Mouse (Mus musculus) myocyte (in vitro differentiated cells): ENCODE data around the gene Hexa. TPM values are rescaled to one million over a fixed set of nuclear protein-coding genes. Genes with fewer than 3 reads are reported as not detected.

Experiments
- H3K27me3 ChIP-seq: one replicate; pipeline ENCODE4 v1.6.1; 2011; ENCODE audit not compliant: control insufficient read depth, insufficient read depth, insufficient read length
- H3K36me3 ChIP-seq: one replicate; pipeline ENCODE4 v1.6.1; 2011; ENCODE audit not compliant: control insufficient read depth, insufficient read depth
- H3K4me2 ChIP-seq: one replicate; pipeline ENCODE4 v1.6.1; 2011; ENCODE audit warnings: low read depth, control low read depth
- H3K4me3 ChIP-seq: one replicate; pipeline ENCODE4 v1.5.1; 2011; ENCODE audit warnings: mild to moderate bottlenecking, control low read depth, moderate library complexity
- H3K79me2 ChIP-seq: one replicate; pipeline ENCODE4 v1.6.1; 2011; ENCODE audit not compliant: control insufficient read depth, insufficient read depth
- H3ac ChIP-seq: one replicate; pipeline ENCODE4 v1.6.1; 2011; ENCODE audit not compliant: control insufficient read depth, insufficient read length
- CEBPB ChIP-seq: IDR thresholded peaks from 2 replicates; pipeline ENCODE4 v1.6.1; 2011; ENCODE audit warnings: mild to moderate bottlenecking, moderate library complexity; ENCODE audit not compliant: poor library complexity, insufficient read depth, severe bottlenecking
- E2F4 ChIP-seq: IDR thresholded peaks from one replicate; pipeline ENCODE4 v1.6.1; 2011; ENCODE audit warnings: mild to moderate bottlenecking, control low read depth, moderate library complexity; ENCODE audit not compliant: insufficient read depth
- MAX ChIP-seq: IDR thresholded peaks from one replicate; pipeline ENCODE4 v1.6.1; 2011; ENCODE audit warnings: low read depth, mild to moderate bottlenecking, control low read depth
- MYOD1 ChIP-seq, 3 experiments: IDR thresholded peaks; one replicate each; pipeline ENCODE4 v1.6.1; 2011; ENCODE audit warnings: control low read depth in 2 of 3, low read depth in 2 of 3, mild to moderate bottlenecking in 2 of 3, moderate library complexity in 1 of 3; ENCODE audit not compliant: insufficient read length in 2 of 3, control insufficient read depth in 1 of 3
- MYOG ChIP-seq, 3 experiments: IDR thresholded peaks; one replicate each; pipeline ENCODE4 v1.6.1; 2011; ENCODE audit warnings: control low read depth in 2 of 3, low read depth in 2 of 3, mild to moderate bottlenecking in 2 of 3; ENCODE audit not compliant: insufficient read length in 2 of 3, control insufficient read depth in 1 of 3, insufficient read depth in 1 of 3
- POLR2A ChIP-seq: IDR thresholded peaks from one replicate; pipeline ENCODE4 v1.6.1; 2011; ENCODE audit warnings: low read depth, mild to moderate bottlenecking, control low read depth, moderate library complexity; ENCODE audit not compliant: insufficient read length
- POLR2AphosphoS2 ChIP-seq: IDR thresholded peaks from one replicate; pipeline ENCODE4 v1.6.1; 2011; ENCODE audit warnings: low read depth, control low read depth; ENCODE audit not compliant: insufficient read length
- REST ChIP-seq: IDR thresholded peaks from one replicate; pipeline ENCODE4 v1.6.1; 2011; ENCODE audit warnings: mild to moderate bottlenecking, control low read depth, moderate library complexity; ENCODE audit not compliant: insufficient read depth, insufficient read length
- SRF ChIP-seq: IDR thresholded peaks from one replicate; pipeline ENCODE4 v1.6.1; 2011; ENCODE audit warnings: low read depth; ENCODE audit not compliant: control insufficient read depth, insufficient read length
- TCF12 ChIP-seq: IDR thresholded peaks from one replicate; pipeline ENCODE4 v1.6.1; 2011; ENCODE audit warnings: mild to moderate bottlenecking, control low read depth; ENCODE audit not compliant: poor library complexity, insufficient read depth, severe bottlenecking
- TCF3 ChIP-seq: IDR thresholded peaks from one replicate; pipeline ENCODE4 v1.6.1; 2011; ENCODE audit warnings: low read depth, control low read depth; ENCODE audit not compliant: insufficient read length
- USF1 ChIP-seq: IDR thresholded peaks from one replicate; pipeline ENCODE4 v1.6.1; 2011; ENCODE audit warnings: low read depth, mild to moderate bottlenecking, control low read depth, moderate library complexity
- polyA plus RNA-seq: library from polyadenylated mRNA; unstranded; fragments of >200 nt; fragmentation: generic; extraction: Trizol; gene quantifications from one replicate; pipeline ENCODE4 v1.2.1, GENCODE M21; 2012; ENCODE audit warnings: missing spikeins

The Hexa gene
- polyA plus RNA-seq, 1 experiment = 131 TPM

DNA sequence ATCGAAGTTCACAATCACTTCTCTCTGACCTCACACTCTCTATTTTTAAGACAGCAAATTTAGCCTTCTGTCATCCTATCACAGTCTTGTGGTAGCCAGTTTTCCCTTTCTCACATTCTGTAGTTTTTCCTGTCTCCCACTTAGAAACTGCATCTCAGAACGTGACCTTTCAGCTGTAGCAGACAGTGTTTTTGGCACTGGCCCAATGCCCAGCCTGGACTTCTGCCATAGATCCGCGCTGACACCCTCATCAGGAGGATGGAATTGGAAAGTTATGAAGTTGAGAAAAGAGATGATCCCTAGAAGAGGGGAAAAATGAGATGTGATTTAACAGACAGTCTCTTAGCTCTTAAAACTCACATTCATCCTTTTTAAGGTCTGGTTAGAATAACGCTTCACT lies 20.4 kb upstream of the Hexa start:
- TF ChIP-seq MYOD1 (IDR thresholded peaks at IDR 0.05; ENCODE audit: control insufficient read depth in 1 of 3, insufficient read length in 2 of 3, low read depth in 2 of 3) = no peak
- no peak for TF ChIP-seq REST
- TF ChIP-seq E2F4 = no peak
- TF ChIP-seq MAX = no peak
- TF ChIP-seq SRF = no peak
- no peak for TF ChIP-seq POLR2A
- no peak for TF ChIP-seq MYOG (IDR thresholded peaks at IDR 0.05; ENCODE audit: control insufficient read depth in 1 of 3, insufficient read depth in 1 of 3, insufficient read length in 2 of 3, low read depth in 2 of 3)
- TF ChIP-seq TCF12 = no peak
- no peak for TF ChIP-seq USF1
- TF ChIP-seq CEBPB = no peak
- H3K4me3 ChIP-seq = no peak overlapping the region
- peak overlapping the region; percentile 36 for H3K4me2 ChIP-seq

DNA sequence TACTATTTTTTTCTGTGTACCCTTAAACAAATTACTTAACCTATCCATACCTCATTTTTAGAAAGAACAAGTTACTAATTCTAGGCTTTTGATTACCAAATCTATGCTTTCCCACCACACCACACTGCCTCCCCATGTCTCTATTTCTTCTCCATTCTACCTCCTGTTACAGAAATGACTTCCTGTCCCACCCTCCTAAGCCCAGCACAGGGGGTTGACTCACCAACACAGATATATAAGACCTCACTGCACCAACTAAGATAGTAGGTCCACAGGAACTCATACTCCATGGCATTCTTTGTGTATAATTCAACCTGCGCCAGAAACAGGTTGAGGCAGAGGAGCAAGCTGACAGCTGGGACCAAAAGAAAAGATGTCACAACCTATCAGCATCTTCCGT lies 19.9 kb upstream of the Hexa start:
- Histone ChIP-seq H3K4me2 (no peak overlapping the region), H3K4me3 (no peak overlapping the region), H3ac (no peak overlapping the region), H3K27me3 (no peaks in the 10 kb centered on the region), H3K79me2 (no peaks in the 10 kb centered on the region), H3K36me3 (no peaks in the 10 kb centered on the region)
- TF ChIP-seq SRF = no peak
- TF ChIP-seq MYOD1 (IDR thresholded peaks at IDR 0.05; ENCODE audit: control insufficient read depth in 1 of 3, insufficient read length in 2 of 3, low read depth in 2 of 3) = no peak
- no peak for TF ChIP-seq TCF3
- no peak for TF ChIP-seq USF1
- TF ChIP-seq POLR2AphosphoS2 = no peak
- no peak for TF ChIP-seq POLR2A
- no peak for TF ChIP-seq TCF12
- no peak for TF ChIP-seq MYOG (IDR thresholded peaks at IDR 0.05; ENCODE audit: control insufficient read depth in 1 of 3, insufficient read depth in 1 of 3, insufficient read length in 2 of 3, low read depth in 2 of 3)
- no peak for TF ChIP-seq E2F4
- TF ChIP-seq REST = no peak
- TF ChIP-seq CEBPB = no peak
- TF ChIP-seq MAX = no peak

More for the DNA sequence above, 20.4 kb upstream of the Hexa start:
- Histone ChIP-seq H3ac (no peak overlapping the region), H3K27me3 (no peaks in the 10 kb centered on the region), H3K36me3 (no peaks in the 10 kb centered on the region), H3K79me2 (no peaks in the 10 kb centered on the region)

DNA sequence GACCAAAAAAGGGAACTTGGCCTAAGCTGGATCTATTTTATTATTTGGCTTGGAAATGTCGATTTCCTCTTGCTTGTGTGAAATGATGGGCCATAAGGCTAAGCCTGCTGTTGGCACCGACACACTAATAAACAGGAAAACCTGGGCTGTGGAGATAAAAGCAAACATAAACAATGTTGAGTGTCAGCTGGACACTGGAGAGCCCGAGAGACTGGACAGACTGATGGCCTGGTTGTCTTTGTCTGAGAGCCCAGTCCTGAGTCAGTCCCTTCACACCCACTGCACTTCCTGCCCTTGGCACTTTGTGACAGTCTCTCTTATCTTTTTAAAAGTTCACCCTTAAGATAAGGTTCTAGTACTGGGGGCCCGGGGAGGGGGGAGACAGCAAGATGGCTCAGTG lies 16.4 kb upstream of the Hexa start:
- H3K4me3 ChIP-seq = no peak overlapping the region
- no peaks in the 10 kb centered on the region for H3K36me3 ChIP-seq
- no peaks in the 10 kb centered on the region for H3K27me3 ChIP-seq
- TF ChIP-seq TCF3 (no peak), MYOG (IDR thresholded peaks at IDR 0.05; ENCODE audit: control insufficient read depth in 1 of 3, insufficient read depth in 1 of 3, insufficient read length in 2 of 3, low read depth in 2 of 3) (no peak), MYOD1 (IDR thresholded peaks at IDR 0.05; ENCODE audit: control insufficient read depth in 1 of 3, insufficient read length in 2 of 3, low read depth in 2 of 3) (no peak), MAX (no peak), E2F4 (no peak), REST (no peak), SRF (no peak)
- no peak overlapping the region for H3ac ChIP-seq
- no peak overlapping the region for H3K4me2 ChIP-seq
- no peaks in the 10 kb centered on the region for H3K79me2 ChIP-seq

DNA sequence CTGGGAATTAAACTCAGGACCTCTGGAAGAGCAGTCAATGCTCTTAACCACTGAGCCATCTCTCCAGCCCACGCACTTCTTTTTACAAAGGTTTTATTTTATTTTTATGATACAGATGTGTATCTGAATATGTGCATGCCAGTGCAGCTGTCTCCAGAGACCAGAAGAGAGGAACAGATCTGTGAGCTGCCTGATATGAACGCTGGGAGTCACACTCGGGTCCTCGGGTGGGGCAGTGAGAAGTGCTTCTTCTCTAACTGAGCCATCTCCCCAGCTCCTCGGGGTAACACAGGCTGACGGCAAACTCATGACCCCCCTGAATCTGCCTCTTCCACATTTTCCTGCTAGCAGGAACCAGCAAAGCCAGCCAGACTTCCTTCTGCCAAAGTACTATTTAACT lies 12.6 kb upstream of the Hexa start:
- Histone ChIP-seq H3ac (no peak overlapping the region), H3K36me3 (no peaks in the 10 kb centered on the region), H3K27me3 (no peaks in the 10 kb centered on the region), H3K4me2 (no peak overlapping the region), H3K4me3 (no peak overlapping the region), H3K79me2 (no peaks in the 10 kb centered on the region)
- no peak for TF ChIP-seq E2F4
- no peak for TF ChIP-seq REST
- peak in 1 of 3 experiments; percentile 17 for TF ChIP-seq MYOD1 (IDR thresholded peaks at IDR 0.05; ENCODE audit: control insufficient read depth in 1 of 3, insufficient read length in 2 of 3, low read depth in 2 of 3)
- no peak for TF ChIP-seq POLR2AphosphoS2
- TF ChIP-seq MAX = no peak

DNA sequence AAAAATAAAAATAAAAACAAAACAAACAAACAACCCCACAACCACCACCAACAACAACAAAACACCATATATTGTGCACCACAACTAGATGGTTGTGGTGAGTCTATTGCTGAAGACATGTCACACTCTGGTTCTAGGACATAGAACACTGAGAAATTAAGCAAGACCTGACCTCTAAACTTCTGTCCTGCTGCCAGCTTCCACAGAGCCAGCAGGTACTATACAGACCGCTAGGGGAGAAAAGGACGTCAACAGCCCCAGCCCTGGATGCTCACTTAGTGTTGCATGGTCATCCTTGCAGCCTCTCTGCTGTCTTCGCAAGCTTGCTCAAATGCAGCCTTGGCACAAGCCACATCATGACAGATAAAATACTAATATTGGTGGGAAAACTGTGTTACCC lies 11.8 kb upstream of the Hexa start:
- Histone ChIP-seq H3K27me3 (no peaks in the 10 kb centered on the region), H3K4me2 (peak overlapping the region; percentile 43), H3K79me2 (no peaks in the 10 kb centered on the region), H3ac (no peak overlapping the region), H3K4me3 (no peak overlapping the region), H3K36me3 (no peaks in the 10 kb centered on the region)
- no peak for TF ChIP-seq REST
- TF ChIP-seq POLR2AphosphoS2 = no peak
- no peak for TF ChIP-seq CEBPB
- no peak for TF ChIP-seq MYOG (IDR thresholded peaks at IDR 0.05; ENCODE audit: control insufficient read depth in 1 of 3, insufficient read depth in 1 of 3, insufficient read length in 2 of 3, low read depth in 2 of 3)
- no peak for TF ChIP-seq SRF
- TF ChIP-seq MYOD1 (IDR thresholded peaks at IDR 0.05; ENCODE audit: control insufficient read depth in 1 of 3, insufficient read length in 2 of 3, low read depth in 2 of 3) = no peak
- TF ChIP-seq MAX = no peak
- TF ChIP-seq E2F4 = no peak
